Mouse (Mus musculus) hindbrain, embryonic 15.5 days (tissue): ENCODE data around the gene Btnl2. TPM values are rescaled to one million over a fixed set of nuclear protein-coding genes. Genes with fewer than 3 reads are reported as not detected.

Experiments
- polyA plus RNA-seq: library from polyadenylated mRNA; unstranded; fragments of >200 nt; fragmentation: Nextera tagmentation; extraction: Ambion mirVana; gene quantifications from 2 replicates; pipeline ENCODE4 v1.2.1, GENCODE M21; 2015

The Btnl2 gene
- polyA plus RNA-seq, 1 experiment from 2014 or later: 0.05 TPM

Other genes with a start within 250 kb of the Btnl2 start
- 19.4 and 19.8 TPM in 2 replicates for gene H2-DMa, start 235.3 kb upstream of the Btnl2 start, polyA plus RNA-seq
- 122 and 144 TPM in 2 replicates for gene Brd2, start 232.2 kb upstream of the Btnl2 start, polyA plus RNA-seq
- gene H2-DMb2, start 211.5 kb upstream of the Btnl2 start, polyA plus RNA-seq: 0.20 and 0.38 TPM in 2 replicates
- gene H2-DMb1, start 201.8 kb upstream of the Btnl2 start, polyA plus RNA-seq: 0.79 and 1.1 TPM in 2 replicates
- 3.0 and 3.7 TPM in 2 replicates for gene Tap1, start 167.3 kb upstream of the Btnl2 start, polyA plus RNA-seq
- 1.4 and 2.4 TPM in 2 replicates for gene Psmb9, start 167.1 kb upstream of the Btnl2 start, polyA plus RNA-seq
- 3.3 and 5.7 TPM in 2 replicates for gene Psmb8, start 157.1 kb upstream of the Btnl2 start, polyA plus RNA-seq
- gene Tap2, start 151.3 kb upstream of the Btnl2 start, polyA plus RNA-seq: 2.2 and 2.3 TPM in 2 replicates
- gene H2-Ob, start 115.9 kb upstream of the Btnl2 start, polyA plus RNA-seq: 0.20 and 0.21 TPM in 2 replicates
- gene H2-Ab1, start 97.1 kb upstream of the Btnl2 start, polyA plus RNA-seq: 1.6 and 2.5 TPM in 2 replicates
- 0.83 and 1.2 TPM in 2 replicates for gene H2-Aa, start 67.0 kb upstream of the Btnl2 start, polyA plus RNA-seq
- 3.4 and 4.1 TPM in 2 replicates for gene H2-Eb1, start 49.0 kb upstream of the Btnl2 start, polyA plus RNA-seq
- gene H2-Eb2, start 29.2 kb upstream of the Btnl2 start, polyA plus RNA-seq: 0.26 TPM in 2 replicates
- not detected in 2 replicates for gene Btnl1, start 22.3 kb downstream of the Btnl2 start, polyA plus RNA-seq
- gene BC051142, start 44.0 kb downstream of the Btnl2 start, polyA plus RNA-seq: 4.8 and 5.5 TPM in 2 replicates
- not detected in 2 replicates for gene Btnl4, start 122.5 kb downstream of the Btnl2 start, polyA plus RNA-seq
- gene Btnl6, start 162.5 kb downstream of the Btnl2 start, polyA plus RNA-seq: not detected in 2 replicates
- 7.8 and 7.9 TPM in 2 replicates for gene Notch4, start 209.4 kb downstream of the Btnl2 start, polyA plus RNA-seq
- 4.1 TPM in 2 replicates for gene Gpsm3, start 235.0 kb downstream of the Btnl2 start, polyA plus RNA-seq
- gene Pbx2, start 236.4 kb downstream of the Btnl2 start, polyA plus RNA-seq: 8.9 TPM in 2 replicates
- 1.8 TPM in 2 replicates for gene Ager, start 243.0 kb downstream of the Btnl2 start, polyA plus RNA-seq
- 270 and 283 TPM in 2 replicates for gene Rnf5, start 248.9 kb downstream of the Btnl2 start, polyA plus RNA-seq
- 123 and 142 TPM in 2 replicates for gene Agpat1, start 249.4 kb downstream of the Btnl2 start, polyA plus RNA-seq